Mouse (Mus musculus) lung, postnatal 0 days (tissue): ENCODE data around the gene Dysf.

ENCODE experiments used
- CTCF ChIP-seq: IDR thresholded peaks from 2 replicates; pipeline ENCODE4 v1.5.1; 2016; ENCODE audit warnings: antibody characterized with exemption, mild to moderate bottlenecking
- EP300 ChIP-seq: IDR thresholded peaks from 2 replicates; pipeline ENCODE4 v1.6.1; 2016; ENCODE audit warnings: antibody characterized with exemption, mild to moderate bottlenecking, control low read depth

DNA sequence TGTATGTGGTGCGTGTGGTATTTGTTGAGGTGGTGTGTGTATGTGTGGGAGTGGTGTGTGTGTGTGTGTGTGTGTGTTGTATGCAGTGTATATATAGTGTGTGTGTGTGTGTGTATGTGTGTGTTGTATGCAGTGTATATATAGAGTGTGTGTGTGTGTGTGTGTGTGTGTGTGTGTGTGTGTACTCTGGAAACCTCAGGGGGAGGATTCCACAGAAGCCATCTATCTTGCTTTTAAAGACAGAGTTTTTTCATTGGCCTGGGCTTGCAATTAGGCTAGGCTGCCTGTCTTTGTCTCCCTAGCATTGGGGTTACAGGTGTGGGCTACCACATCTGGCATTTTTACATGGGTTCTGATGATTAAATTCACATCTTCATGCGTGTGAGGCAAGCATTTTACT lies 119.8 kb downstream of the Dysf start:
- no peak for TF ChIP-seq CTCF
- TF ChIP-seq EP300 = no peak
